Mouse (Mus musculus): ENCODE data around the gene March10.

March10 gene

GRCm38 (mm10) chr11:105456497-105456907 lies at the start of gene March10:
TSS of gene March10 (minus strand) at chr11:105456735.
- DNase-seq (ENCODE audit: low spot score), result peak; percentile 73

- no peak for DNase-seq (ENCODE audit: low spot score)
These were observed 49.8 kb upstream of the March10 start for GRCm38 (mm10) chr11:105506322-105506721.

- DNase-seq (ENCODE audit: low spot score), result no peak
These were observed 48.5 kb upstream of the March10 start for GRCm38 (mm10) chr11:105505038-105505437.

- no peak for DNase-seq (ENCODE audit: low spot score)
These were observed 45.8 kb upstream of the March10 start for GRCm38 (mm10) chr11:105502311-105502710.

GRCm38 (mm10) chr11:105497505-105497904 lies 41.0 kb upstream of the March10 start:
- DNase-seq (ENCODE audit: low spot score), result no peak

GRCm38 (mm10) chr11:105496665-105497064 lies 40.1 kb upstream of the March10 start:
- no peak for DNase-seq (ENCODE audit: low spot score)

GRCm38 (mm10) chr11:105495591-105496270 lies 39.2 kb upstream of the March10 start:
- no peak for DNase-seq (ENCODE audit: low spot score)

GRCm38 (mm10) chr11:105494786-105495369 lies 38.3 kb upstream of the March10 start:
- DNase-seq (ENCODE audit: low spot score), result no peak

GRCm38 (mm10) chr11:105492392-105492791 lies 35.9 kb upstream of the March10 start:
- no peak for DNase-seq (ENCODE audit: low spot score)

- no peak for DNase-seq (ENCODE audit: low spot score)
These were observed 34.4 kb upstream of the March10 start for GRCm38 (mm10) chr11:105490971-105491370.

GRCm38 (mm10) chr11:105485412-105485811 lies 28.9 kb upstream of the March10 start:
- DNase-seq (ENCODE audit: low spot score), result no peak

- DNase-seq (ENCODE audit: low spot score), result no peak
These were observed 28.5 kb upstream of the March10 start for GRCm38 (mm10) chr11:105484993-105485392.

- DNase-seq (ENCODE audit: low spot score), result no peak
These were observed 26.2 kb upstream of the March10 start for GRCm38 (mm10) chr11:105482747-105483146.

- no peak for DNase-seq (ENCODE audit: low spot score)
These were observed 18.2 kb upstream of the March10 start for GRCm38 (mm10) chr11:105474746-105475145.

GRCm38 (mm10) chr11:105474352-105474736 lies 17.8 kb upstream of the March10 start:
- DNase-seq (ENCODE audit: low spot score), result no peak

- DNase-seq (ENCODE audit: low spot score), result no peak
These were observed 17.3 kb upstream of the March10 start for GRCm38 (mm10) chr11:105473716-105474351.

- no peak for DNase-seq (ENCODE audit: low spot score)
These were observed 16.1 kb upstream of the March10 start for GRCm38 (mm10) chr11:105472610-105473009.

- no peak for DNase-seq (ENCODE audit: low spot score)
These were observed 14.4 kb upstream of the March10 start for GRCm38 (mm10) chr11:105470896-105471295.

GRCm38 (mm10) chr11:105469561-105469960 lies 13.0 kb upstream of the March10 start:
- DNase-seq (ENCODE audit: low spot score), result no peak

GRCm38 (mm10) chr11:105469091-105469507 lies 12.6 kb upstream of the March10 start:
- peak; percentile 44 for DNase-seq (ENCODE audit: low spot score)

- DNase-seq (ENCODE audit: low spot score), result no peak
These were observed 11.9 kb upstream of the March10 start for GRCm38 (mm10) chr11:105468436-105468835.

GRCm38 (mm10) chr11:105467816-105468215 lies 11.3 kb upstream of the March10 start:
- DNase-seq (ENCODE audit: low spot score), result no peak

GRCm38 (mm10) chr11:105467266-105467665 lies 10.7 kb upstream of the March10 start:
- DNase-seq (ENCODE audit: low spot score), result no peak
